Mouse (Mus musculus) heart, postnatal 4 days (tissue): ENCODE results near the gene Rbbp6. TPM values are rescaled to one million over a fixed set of nuclear protein-coding genes. Genes with fewer than 3 reads are reported as not detected.

ENCODE experiments used
- DNase-seq: peaks from one replicate; pipeline ENCODE4 v3.0.0; 2021
- total RNA-seq, 2 experiments: library from RNA; stranded (reverse); gene quantifications; 2 replicates each; pipeline ENCODE4 v1.2.3; 2021

Gene Rbbp6
- total RNA-seq, 2 experiments from 2014 or later: 53.5 to 56.2 TPM

GRCm38 (mm10) chr7:122972006-122972689, 6.7 kb downstream of the Rbbp6 start:
- no peak for DNase-seq

- no peak for DNase-seq
These were observed 14.0 kb downstream of the Rbbp6 start for GRCm38 (mm10) chr7:122979514-122979913.

DNA sequence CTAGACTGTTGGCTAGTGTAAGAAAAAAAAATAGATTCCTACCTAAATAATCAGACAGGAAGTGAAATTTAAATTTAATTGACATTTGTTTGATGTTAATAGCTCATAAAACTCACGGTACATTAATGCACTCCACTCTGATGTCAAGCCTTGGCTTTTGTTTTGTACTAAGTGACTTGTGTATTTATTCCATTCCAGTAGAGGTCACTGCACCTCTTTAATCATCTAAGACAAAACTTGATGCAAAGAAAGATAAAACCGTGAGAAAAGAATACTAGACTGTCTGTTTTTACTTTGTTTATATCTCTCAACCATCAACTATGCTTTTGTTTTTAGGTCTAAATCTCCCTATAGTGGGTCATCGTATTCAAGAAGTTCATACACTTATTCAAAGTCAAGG, 32.7 kb downstream of the Rbbp6 start:
- DNase-seq: no peak

DNA sequence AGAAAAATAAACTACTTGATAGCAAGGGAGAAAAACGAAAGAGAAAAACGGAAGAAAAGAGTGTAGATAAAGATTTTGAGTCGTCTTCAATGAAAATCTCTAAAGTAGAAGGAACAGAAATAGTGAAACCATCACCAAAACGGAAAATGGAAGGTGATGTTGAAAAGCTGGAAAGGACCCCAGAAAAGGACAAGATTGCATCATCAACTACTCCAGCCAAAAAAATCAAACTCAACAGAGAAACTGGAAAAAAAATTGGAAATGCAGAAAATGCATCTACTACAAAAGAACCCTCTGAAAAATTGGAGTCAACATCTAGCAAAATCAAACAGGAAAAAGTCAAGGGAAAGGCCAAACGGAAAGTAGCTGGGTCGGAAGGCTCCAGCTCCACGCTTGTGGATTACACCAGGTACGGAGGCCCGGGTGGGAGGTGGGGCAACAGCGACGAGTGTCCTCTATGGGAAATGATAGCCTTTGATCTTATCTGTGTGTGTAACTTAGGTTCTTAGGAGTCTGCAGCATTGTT, 34.4 kb downstream of the Rbbp6 start:
- DNase-seq: no peak

GRCm38 (mm10) chr7:123000796-123001195, 35.3 kb downstream of the Rbbp6 start:
- no peak for DNase-seq

DNA sequence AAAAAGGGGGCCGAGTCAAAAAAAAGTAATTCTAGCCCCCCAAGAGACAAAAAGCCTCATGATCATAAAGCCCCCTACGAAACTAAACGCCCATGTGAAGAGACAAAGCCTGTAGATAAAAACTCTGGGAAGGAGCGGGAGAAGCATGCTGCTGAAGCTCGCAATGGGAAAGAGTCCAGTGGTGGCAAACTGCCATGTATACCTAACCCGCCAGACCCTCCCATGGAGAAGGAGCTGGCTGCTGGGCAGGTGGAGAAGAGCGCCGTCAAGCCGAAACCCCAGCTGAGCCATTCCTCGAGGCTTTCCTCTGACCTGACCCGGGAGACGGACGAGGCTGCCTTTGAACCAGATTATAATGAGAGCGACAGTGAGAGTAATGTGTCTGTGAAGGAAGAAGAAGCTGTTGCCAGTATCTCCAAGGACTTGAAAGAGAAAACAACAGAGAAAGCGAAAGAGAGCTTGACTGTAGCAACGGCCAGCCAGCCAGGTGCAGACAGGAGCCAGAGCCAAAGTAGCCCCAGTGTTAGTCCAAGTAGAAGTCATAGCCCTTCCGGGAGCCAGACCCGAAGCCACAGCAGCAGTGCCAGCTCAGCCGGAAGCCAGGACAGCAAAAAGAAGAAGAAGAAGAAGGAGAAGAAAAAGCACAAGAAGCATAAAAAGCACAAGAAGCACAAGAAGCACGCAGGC, 36.0 kb downstream of the Rbbp6 start:
- DNase-seq: no peak

DNA sequence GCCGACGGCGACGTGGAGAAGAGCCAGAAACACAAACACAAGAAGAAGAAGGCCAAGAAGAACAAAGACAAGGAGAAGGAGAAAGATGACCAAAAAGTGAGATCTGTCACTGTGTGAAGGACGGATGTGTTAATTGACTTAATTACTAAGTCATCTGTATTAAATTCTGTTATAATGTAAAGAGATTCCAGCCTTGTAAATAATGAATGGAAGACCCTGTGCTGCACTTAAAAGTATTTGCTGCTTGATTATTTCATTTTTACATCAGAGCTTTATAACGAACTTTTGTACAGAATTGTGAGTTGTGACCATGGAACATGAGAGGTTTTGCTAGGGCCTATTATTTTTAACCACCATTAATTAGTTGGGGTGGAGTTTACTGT, 36.5 kb downstream of the Rbbp6 start:
- no peak for DNase-seq

- DNase-seq: no peak
These were observed 37.7 kb downstream of the Rbbp6 start for GRCm38 (mm10) chr7:123003207-123003606.

- DNase-seq: no peak
These were observed 39.0 kb downstream of the Rbbp6 start for GRCm38 (mm10) chr7:123004442-123004841.

GRCm38 (mm10) chr7:123006251-123006650, 40.8 kb downstream of the Rbbp6 start:
- DNase-seq: no peak

DNA sequence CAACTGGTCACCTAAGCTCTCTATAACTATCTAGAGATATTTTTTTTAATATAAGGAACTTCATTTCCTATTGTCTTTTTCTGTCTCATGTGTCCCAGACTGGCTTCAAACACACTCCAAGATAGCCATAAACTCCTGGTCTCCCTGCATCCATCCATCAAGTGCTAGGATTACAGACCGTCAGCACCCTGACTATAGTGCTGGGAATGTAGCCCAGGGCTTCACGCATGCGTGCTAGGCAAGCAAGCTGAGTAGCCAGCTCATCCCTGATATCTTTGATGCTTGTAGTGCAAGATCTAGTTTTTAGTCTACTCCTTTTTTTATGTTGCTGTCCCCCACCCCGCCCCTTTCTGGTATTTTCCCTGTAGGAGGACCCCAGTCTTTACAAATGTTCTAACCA, 42.3 kb downstream of the Rbbp6 start:
- no peak for DNase-seq

DNA sequence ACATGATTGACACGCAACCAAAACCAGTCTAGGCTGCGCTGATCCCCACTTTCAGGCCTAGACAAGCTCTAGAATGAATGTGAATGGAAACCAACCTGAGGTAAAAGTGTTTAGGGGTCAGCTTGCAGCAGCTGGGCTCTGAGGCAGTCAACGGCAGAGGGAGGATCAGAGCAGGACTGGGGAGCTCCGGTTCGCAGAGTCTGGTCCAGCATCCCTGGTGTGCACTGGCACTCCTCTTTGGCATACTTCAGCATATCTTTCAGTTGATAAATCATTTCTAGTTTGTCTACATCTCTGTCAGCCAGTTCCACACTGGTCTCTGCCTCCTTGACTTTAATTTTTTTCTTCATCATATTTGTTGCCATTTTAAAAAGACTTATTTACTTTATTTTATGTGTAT, 48.0 kb downstream of the Rbbp6 start:
- DNase-seq: no peak

DNA sequence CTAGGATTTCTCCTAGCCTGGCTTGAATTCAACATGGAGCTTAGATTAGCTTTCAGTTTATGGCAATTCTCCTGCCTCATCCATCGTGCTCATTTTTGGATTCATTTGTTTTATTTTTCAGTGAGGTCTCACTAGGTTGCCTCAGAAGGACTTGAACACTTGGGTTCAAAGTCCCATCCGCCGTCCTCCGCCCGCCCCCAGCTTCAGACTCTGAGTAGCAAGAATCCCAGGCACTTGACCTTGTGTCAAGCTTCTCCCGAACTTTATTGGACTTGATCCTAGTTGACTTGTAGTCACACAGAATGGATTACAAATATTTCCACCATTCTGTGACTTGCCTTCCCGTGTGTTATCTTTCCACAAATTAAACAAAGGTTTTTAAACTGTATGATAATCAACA, 49.2 kb downstream of the Rbbp6 start:
- no peak for DNase-seq

DNA sequence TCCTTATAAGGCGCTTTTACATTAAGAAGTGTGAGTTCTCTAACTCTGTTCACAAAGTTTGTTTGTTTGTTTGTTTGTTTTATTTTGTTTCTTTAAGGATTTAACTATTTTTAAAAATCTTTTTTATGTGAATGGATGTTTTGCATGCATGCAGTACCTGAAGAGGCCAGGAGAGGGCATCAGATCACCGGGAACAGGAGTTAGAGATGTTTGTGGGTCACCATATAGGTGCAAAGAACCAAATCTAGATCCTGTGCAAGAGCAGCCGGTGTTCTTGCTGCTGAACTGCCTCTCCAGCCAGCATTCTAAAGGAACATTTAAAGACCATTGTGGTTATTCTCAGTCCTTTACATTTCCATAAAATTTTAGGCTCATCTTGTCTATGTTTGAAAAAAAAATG, 52.1 kb downstream of the Rbbp6 start:
- DNase-seq: peak; percentile 51

DNA sequence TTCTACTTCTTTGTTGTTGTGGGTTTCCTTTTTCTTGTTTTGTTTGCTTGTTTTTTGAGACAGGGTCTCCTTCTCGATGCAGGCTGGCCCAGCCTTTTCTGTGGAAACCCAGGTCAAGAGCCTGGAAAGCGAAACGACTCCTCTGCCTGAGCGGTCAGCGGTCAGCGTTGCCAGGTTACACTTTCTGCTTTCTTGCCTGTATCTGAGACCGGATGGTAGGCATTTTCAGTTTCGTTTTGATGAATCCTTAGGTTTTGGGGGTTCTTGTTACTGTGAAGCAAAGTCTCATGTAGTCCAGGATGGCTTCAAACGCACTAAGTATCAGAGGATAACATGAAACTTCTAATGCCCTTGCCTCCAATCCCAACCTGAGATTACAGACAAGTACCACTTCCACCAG, 59.6 kb downstream of the Rbbp6 start:
- no peak for DNase-seq

DNA sequence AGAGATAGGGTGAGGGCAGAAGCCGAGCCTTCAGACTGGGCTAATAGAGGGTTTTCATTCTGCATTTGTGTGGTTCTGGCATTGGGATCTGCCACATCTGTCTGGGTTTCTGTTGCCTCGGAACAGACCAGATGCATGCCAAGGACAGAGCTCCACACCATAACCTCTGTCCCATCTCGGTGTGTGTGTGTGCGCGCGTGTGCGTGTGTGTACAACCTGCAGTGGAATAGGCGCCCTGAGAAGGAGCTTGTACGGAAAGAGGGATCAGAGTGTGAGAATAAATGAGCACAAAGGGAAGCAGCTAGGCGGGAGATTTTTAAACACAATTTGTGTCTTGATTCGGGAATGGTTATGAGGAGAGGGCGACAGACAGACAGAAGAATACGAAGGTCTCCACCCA, 64.8 kb downstream of the Rbbp6 start:
- DNase-seq: no peak

DNA sequence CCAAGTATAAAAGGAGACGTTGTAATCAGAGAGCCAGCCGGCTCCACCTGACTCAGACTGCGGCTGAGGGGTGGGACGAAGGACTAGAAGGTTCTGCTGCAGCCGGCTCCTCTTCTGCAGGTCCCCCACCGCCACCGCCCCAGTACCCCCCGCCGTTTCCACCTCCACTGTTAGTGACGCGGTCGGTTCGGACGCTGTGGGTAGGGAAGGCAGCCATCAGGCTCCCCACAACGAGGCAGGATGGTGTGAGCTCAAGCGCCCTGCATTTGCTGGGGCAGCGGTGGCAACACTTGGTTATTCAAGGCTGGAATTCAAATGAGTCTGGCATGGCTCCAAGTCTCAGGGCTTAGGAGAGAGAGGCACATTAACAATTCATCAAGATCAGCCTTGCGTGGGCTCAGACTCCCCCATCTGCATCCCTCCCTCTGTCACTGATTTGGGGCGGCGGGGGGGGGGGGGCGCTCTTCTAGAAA, 65.3 kb downstream of the Rbbp6 start:
- DNase-seq: peak; percentile 68

DNA sequence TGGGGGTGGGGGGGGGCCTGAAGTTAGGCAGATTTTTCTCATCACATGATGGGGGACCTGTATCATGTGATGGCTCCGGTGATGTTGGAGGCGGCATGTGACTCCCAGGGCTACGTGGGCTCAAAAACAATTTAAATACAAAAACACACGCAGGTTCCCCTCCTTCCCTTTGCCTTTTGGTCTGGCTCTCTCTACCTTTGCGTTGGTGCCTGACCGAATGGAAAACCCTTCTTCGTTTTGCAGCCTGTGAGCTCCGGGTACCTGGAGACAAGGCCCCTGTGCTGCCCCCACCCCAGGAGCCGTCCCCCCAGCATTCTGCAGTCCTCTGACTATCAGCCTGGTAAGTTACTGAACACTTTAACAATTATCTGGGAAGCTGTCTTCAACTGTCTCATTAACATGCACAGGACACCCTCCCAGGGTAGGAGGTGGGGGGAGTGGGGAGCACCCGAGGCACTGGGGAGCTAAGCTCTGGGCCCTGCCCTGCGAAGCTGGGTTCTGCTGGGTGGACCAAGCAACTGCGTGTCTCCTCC, 65.8 kb downstream of the Rbbp6 start:
- no peak for DNase-seq

GRCm38 (mm10) chr7:123035314-123035713, 69.8 kb downstream of the Rbbp6 start:
- no peak for DNase-seq

GRCm38 (mm10) chr7:123039302-123039701, 73.8 kb downstream of the Rbbp6 start:
- no peak for DNase-seq

DNA sequence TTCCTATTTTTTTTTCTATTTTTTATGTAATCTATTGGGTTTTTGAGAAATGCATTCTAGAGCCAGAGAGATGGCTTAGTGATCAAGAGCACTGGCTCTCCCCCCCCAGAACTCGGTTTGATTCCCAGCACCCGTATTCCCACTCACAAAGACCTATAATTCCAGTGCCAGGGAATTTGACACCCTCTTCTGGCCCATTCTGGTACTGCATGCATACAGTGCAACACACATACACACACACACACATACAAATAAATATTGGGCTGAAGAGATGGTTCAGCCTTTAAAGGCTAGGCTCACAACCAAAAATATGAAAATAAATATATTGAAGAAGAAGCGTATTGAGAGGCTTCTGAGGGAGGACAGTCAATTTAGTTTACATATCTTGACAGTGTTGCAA, 79.7 kb downstream of the Rbbp6 start:
- DNase-seq: no peak

DNA sequence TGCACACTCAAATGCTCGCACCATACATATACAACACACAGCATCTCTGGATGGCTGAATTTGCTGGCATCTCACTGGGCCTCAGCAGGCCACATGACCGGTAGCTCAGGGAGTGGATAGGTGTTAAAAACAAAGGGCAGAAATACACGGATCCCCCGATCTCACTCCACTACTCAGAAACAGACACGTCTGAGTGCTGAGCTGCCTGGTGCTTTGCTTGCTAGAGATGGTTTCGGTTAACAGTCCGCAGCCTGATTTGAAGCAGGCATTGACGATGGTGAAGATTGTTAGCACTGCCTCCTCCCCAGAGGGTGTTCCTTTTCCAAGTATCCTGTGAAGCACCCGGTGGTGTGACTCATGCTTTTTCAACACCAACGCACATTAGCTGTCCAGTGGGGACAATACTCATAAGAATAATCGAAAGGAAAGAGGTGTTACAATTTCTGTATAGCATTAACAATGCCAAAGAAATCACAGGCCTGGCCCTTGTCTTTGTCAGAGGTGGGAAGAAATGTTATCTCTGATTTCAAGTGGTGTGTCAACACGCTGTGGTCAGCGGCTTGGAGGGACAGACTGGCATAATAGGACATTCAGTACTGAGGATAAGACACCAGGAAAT, 81.1 kb downstream of the Rbbp6 start:
- DNase-seq: peak; percentile 42
